Mouse (Mus musculus) layer of hippocampus, adult 11-12 months (tissue): ENCODE measurements around the gene Dgki.

ENCODE experiments used
- DNase-seq: peaks from one replicate; pipeline ENCODE4 v3.0.0; 2022; ENCODE audit warnings: low spot score

Gene Dgki

GRCm38 (mm10) chr6:36809747-36810285, 490.2 kb downstream of the Dgki start, which contains the start of gene Ptn:
Ptn (minus strand) TSS chr6:36810220.
- DNase-seq = peak; percentile 67

GRCm38 (mm10) chr6:36809311-36809726, 490.7 kb downstream of the Dgki start:
- DNase-seq = no peak

- no peak for DNase-seq
These were observed 491.5 kb downstream of the Dgki start for GRCm38 (mm10) chr6:36808306-36809058.

GRCm38 (mm10) chr6:36806906-36807305, 493.1 kb downstream of the Dgki start:
- DNase-seq = no peak

- no peak for DNase-seq
These were observed 499.6 kb downstream of the Dgki start for GRCm38 (mm10) chr6:36800309-36800946.

- peak; percentile 38 for DNase-seq
These were observed 502.8 kb downstream of the Dgki start for GRCm38 (mm10) chr6:36797066-36797655.
